In the genomic region with DNA sequence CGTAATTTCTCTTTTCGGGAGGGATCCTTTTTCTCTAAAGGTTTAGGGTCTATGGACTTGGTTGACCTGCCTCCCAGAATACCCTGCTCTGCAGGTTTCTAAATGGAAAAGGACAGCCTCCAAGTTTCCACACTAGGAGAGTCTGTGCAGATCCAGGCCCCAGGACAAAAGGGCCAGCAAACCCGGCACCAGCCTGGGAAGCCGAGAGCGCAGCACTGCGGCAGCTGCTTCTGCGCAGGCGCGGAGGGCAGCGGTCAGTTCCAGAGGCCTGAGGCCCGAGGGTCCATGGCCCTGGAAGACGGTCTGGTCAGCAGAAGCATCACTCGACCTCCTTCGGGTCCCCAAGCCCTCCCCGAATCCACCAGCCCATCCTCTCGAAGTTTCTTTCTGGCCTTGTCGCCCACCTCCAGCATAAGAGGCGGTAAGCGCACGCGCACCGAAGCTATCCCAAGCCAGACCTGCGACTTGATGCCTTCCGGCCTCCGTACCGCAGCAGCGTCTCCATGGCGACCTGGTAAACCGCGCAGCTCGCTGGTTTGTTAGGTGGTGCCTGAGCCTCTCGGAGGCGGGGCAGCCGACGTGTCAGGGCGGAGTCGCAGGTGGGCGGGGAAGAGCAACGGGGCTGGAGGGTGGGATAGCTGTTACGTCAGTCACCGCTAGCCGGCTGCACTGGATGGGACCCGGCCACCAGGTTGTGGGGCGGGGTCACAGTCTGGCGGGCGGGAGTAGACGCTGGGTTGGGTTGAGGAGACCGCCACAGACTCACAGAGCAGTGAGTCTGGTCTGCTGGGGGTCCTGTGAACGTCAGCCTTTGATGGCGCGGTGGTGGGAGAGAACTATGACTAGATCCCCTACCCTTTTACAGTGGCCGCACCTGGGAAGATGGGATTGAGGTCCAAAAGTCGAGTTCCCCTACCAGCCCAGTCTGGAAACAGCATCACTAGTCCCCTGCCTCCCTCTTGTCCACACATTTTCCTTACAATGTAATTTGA, we compare ENCODE assay signal across 8 mouse cellular contexts. TPM values are rescaled to one million over a fixed set of nuclear protein-coding genes. Genes with fewer than 3 reads are reported as not detected.
DNase-seq lines count a peak whose midpoint lies in the region; ATAC-seq lines count a peak whose summit lies in the region.

Gene Lrrc27 (plus strand): TSS at position 235 of the 992 bp plus-strand sequence.
Gene Stk32c (minus strand): TSS at position 554 of the 992 bp plus-strand sequence.

- H3K36me3 ChIP-seq in intestine, embryonic 14.5 days (ENCODE audit: control insufficient read depth, insufficient read depth, low read length) = no peaks in the 10 kb centered on the region

- H3K4me2 ChIP-seq in intestine, embryonic 14.5 days (ENCODE audit: low read length) = peak within 1 kb of the TSS; percentile 71

- H3K27me3 ChIP-seq in intestine, embryonic 14.5 days (replicated peaks; ENCODE audit: control insufficient read depth, insufficient read depth, low read length) = no peaks in the 10 kb centered on the region

- peaks cover 10% of the 10 kb centered on the region for H3K4me1 ChIP-seq in intestine, embryonic 14.5 days (replicated peaks; ENCODE audit: control insufficient read depth, insufficient read depth, low read length)

- peak within 1 kb of the TSS; percentile 53 for H3K4me3 ChIP-seq in intestine, embryonic 14.5 days (ENCODE audit: low read depth, low read length)

- H3K9me3 ChIP-seq in intestine, embryonic 14.5 days (ENCODE audit: control insufficient read depth, low read length) = no peaks in the 10 kb centered on the region

- H3K27ac ChIP-seq in intestine, embryonic 14.5 days (ENCODE audit: low read depth) = peak within 1 kb of the TSS; percentile 82

- ATAC-seq in intestine, embryonic 14.5 days (replicated peaks; ENCODE audit: low FRiP score, low TSS enrichment, low read depth) = peak; percentile 99

- peak within 1 kb of the TSS; percentile 76 for H3K9ac ChIP-seq in intestine, embryonic 14.5 days (ENCODE audit: low read length)

- DNase-seq in adrenal gland, adult 18-20 months (ENCODE audit: low spot score in 2 of 2) = peak; percentile 93 to 95
- peak; percentile 99 for DNase-seq in embryo, embryonic 11 days
- DNase-seq in gastrocnemius, postnatal 25 days = peak; percentile 96
- DNase-seq in intestine, embryonic 14.5 days (ENCODE audit: low spot score) = peak; percentile 98
- peak; percentile 98 to 99 for DNase-seq in left cerebral cortex, postnatal 14 days (ENCODE audit: low spot score in 2 of 2)
- peak; percentile 99 for DNase-seq in mesoderm, embryonic 11.5 days (ENCODE audit: low read depth, low spot score)
- peak; percentile 98 for DNase-seq in right cerebral cortex, postnatal 36 days (ENCODE audit: low spot score in 2 of 2)
- peak; percentile 99 for DNase-seq in yolk sac, embryonic 10.5 days (ENCODE audit: low spot score)

- 2% methylated on average over 53 of the region's 53 CpGs for WGBS in intestine, embryonic 14.5 days

- intact Hi-C loops in left cerebral cortex, postnatal 14 days (cut with DNase I) = no loop called here

RNA-seq across cellular contexts. Expression of gene Lrrc27, which starts in this region (rescaled TPM):
- total RNA-seq in adrenal gland, adult 18-20 months (2021) = 10 to 100 TPM in 1 of 2 experiments, 1 to 10 TPM in 1; 8.1 to 14.7 TPM
- total RNA-seq in gastrocnemius, postnatal 25 days (2021) = 1 to 10 TPM; 3.2 to 3.9 TPM
- polyA plus RNA-seq in intestine, embryonic 14.5 days (2014; fragmentation: Nextera tagmentation; extraction: Ambion mirVana) = 4.7 and 4.9 TPM in 2 replicates
- total RNA-seq in left cerebral cortex, postnatal 14 days (2021) = 1 to 10 TPM; 5.9 to 6.0 TPM

RNA-seq across cellular contexts. Expression of gene Stk32c, which starts in this region (rescaled TPM):
- 1 to 10 TPM; 3.2 to 4.3 TPM for total RNA-seq in adrenal gland, adult 18-20 months (2021)
- under 1 TPM; 0.36 to 0.48 TPM for total RNA-seq in gastrocnemius, postnatal 25 days (2021)
- 0.12 and 0.15 TPM in 2 replicates for polyA plus RNA-seq in intestine, embryonic 14.5 days (2014; fragmentation: Nextera tagmentation; extraction: Ambion mirVana)
- total RNA-seq in left cerebral cortex, postnatal 14 days (2021) = 100 to 1,000 TPM; 129 to 146 TPM

Comparison
In these comparisons a context has a peak if more than half of its experiments do, and no peak if none do; other contexts are left out.
1. Peak in every context shown above with its lines: DNase-seq, ATAC-seq, H3K4me3 ChIP-seq and H3K27ac ChIP-seq.
2. RNA of gene Stk32c (total RNA-seq): 129 to 146 TPM in left cerebral cortex, postnatal 14 days; 3.2 to 4.3 TPM in adrenal gland, adult 18-20 months and 0.36 to 0.48 TPM in gastrocnemius, postnatal 25 days; every median in the first group is over 10 times any median in the second.